Mouse (Mus musculus): Measurements from ENCODE around the gene Foxp1. TPM values are rescaled to one million over a fixed set of nuclear protein-coding genes. Genes with fewer than 3 reads are reported as not detected.
A peak's percentile ranks its signal among the peaks of the same experiment; 100 is the strongest.

The Foxp1 gene
- total RNA-seq, 2 experiments from 2014 or later: 29.4 to 32.8 TPM

- peak; percentile 44 to 62 for DNase-seq
These were observed 83.2 kb downstream of the Foxp1 start for GRCm38 (mm10) chr6:99439214-99439877.

DNA sequence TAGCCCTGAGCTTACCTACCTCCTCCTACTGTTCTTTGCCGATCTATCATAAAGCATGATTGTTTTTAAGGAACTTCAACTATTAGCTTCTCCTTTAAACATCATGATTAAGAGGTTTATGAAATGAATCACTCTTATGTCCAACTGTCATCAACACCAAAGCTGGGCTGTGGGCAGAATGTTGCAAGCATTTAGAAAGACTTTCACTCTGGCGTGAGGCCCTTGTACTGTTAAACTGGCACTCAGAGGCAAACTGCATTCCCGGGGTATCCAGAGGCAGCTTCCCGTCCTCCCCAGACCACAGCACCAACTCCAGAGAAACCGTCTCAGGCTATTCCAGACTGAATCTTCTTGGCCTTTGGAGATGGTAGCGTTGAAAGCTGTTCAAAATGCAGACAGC lies 86.2 kb downstream of the Foxp1 start:
- peak in 1 of 2 experiments; percentile 47 for DNase-seq

GRCm38 (mm10) chr6:99435140-99435539 lies 87.4 kb downstream of the Foxp1 start:
- DNase-seq: peak in 1 of 2 experiments; percentile 68

- DNase-seq: no peak
These were observed 89.5 kb downstream of the Foxp1 start for GRCm38 (mm10) chr6:99433006-99433405.

DNA sequence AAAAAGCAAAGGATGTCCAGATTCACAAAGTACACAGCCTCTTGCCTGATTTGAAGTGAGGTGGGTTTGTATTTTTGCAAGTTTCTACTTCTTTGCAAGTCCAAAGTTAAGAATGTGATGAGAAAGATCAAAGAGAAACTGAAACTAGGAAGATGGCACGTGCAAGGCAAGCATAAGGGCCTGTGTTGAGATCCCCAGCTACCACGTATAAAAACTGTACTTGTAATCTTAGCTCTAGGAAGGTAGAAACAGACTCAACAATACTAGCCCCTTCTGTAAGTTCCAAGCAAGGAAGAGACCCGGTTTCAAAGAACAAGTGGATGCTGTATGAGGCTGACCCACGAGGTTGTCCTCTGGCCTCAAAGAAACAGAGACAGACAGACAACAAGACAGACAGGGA lies 90.6 kb downstream of the Foxp1 start:
- no peak for DNase-seq

DNA sequence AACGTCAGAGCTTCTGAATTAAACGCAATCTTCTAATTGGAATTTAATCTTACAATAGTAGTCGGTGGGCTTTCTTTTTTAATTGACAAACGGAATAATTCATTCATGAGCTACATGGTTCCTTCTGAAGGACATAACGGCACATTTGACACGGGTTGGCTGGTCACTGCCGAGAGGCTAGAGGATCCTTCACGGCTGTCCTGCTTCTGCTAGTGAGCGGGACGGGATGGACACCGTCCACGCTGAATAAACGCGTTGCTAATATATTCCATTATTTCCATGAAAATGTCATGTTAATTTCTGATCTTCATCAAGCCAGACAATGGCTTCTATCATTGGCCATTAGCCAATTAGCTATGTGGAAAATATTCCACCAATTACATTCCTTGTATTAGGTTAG lies 92.0 kb downstream of the Foxp1 start:
- no peak for DNase-seq

DNA sequence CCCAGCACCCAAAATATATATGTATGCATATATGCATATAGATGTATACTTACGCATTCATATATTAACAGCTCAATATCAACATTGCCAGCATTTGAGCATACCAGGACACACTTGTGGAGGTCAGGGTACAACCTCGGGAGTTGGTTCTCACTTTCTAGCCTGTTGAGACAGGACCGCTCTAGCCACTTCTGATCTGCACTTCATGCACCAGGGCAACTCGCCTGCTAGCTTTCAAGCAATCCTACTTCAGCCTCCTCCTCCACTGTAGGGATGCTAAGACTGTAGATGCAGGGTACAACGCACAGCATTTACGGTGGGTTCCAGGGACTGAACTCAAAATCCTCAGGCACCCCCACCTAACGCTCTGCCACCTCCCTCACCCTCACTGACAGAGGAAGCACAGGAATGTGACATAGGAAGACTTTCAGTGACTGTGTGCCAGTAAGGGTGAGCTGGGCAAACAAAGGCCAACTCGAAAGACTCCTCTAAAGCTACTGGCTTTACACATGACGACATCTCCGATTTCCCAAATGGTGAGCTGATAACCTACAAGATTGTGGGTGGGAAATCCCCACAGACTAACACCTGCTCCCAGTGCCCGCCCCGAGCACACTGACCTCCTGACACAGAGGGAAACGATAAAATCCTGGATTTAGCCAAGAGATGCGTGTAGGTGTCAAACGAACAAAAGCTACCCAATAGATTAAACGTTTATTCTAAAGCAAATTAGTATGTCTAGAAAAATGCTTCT lies 93.0 kb downstream of the Foxp1 start:
- DNase-seq: no peak

DNA sequence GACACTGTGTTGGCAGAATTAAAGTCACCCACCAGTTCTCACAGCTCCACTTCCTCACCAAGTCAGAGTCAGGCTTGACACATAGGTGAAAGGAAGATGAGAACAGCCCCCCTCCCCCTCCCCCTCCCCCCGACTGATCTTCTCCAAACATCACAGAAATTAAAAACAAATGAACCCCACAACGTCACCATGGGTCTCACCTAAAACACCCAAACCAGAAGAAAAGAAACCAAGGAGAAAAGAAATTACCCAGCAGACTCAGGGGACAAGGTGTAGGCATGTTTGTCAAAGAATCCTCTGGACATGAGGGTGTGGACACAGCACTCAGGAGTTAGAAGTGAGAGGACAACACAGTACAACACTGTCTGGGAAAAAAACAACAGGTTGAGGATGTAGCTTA lies 93.6 kb downstream of the Foxp1 start:
- DNase-seq: no peak

DNA sequence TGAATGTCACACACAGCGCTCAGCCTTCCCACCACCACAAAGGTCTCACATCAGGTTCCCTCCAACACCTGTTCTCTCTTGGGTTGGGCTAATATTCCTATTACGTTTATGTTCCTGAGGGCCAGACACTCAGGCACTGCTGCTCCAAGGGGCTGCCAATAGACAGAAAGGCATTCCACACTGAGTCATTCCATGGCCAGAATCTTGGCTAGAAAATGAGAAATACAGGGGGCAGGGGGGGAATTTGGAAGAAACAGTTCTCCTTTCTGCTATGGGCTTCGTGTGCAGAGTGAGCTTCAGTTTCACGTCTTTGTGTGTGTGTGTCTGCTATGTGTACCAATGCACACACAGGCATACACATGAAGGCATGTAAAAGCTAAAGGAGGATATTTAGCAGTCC lies 95.2 kb downstream of the Foxp1 start:
- no peak for DNase-seq

- DNase-seq: no peak
These were observed 97.5 kb downstream of the Foxp1 start for GRCm38 (mm10) chr6:99425044-99425443.

GRCm38 (mm10) chr6:99420666-99421065 lies 101.9 kb downstream of the Foxp1 start:
- no peak for DNase-seq

DNA sequence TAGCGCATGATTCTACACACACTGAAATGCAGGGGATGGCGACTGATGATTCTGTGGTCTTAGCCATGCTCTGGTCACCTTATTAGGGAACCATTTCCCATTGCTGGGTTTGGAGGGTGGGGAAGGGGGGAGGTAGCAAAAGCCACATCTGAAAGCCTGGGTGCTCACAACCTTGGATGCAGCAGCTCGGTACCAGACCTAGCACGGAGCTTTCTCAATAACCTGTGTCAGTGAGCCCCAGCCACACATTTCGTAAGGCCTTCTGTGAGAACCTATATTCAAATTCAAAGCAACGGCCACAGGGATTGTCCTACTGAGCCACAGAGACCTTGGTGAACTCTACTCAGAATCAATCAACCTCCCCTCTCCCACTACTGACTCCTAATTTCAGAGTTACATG lies 109.9 kb downstream of the Foxp1 start:
- DNase-seq: no peak

GRCm38 (mm10) chr6:99409602-99410001 lies 112.9 kb downstream of the Foxp1 start:
- DNase-seq: no peak

DNA sequence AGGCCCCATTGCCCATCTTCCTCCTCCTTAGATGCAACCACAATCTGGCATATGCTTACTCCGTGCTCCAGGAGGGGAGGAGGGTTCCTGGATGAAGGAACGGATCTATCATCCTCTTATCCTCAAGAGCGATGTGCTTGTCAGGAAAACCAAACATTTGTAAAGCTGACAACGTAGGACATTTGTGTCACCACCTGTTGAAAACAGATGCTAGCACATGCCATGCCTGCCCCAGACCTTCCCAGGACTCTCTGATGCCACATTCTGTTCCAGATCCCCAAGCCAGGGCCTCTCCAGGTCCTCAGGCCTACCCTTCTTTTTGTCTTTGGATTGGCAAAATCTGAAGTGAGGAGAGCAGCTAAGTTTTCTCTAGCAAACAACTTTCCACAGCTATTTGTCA lies 113.6 kb downstream of the Foxp1 start:
- no peak for DNase-seq

GRCm38 (mm10) chr6:99403755-99404390 lies 118.6 kb downstream of the Foxp1 start:
- no peak for DNase-seq

DNA sequence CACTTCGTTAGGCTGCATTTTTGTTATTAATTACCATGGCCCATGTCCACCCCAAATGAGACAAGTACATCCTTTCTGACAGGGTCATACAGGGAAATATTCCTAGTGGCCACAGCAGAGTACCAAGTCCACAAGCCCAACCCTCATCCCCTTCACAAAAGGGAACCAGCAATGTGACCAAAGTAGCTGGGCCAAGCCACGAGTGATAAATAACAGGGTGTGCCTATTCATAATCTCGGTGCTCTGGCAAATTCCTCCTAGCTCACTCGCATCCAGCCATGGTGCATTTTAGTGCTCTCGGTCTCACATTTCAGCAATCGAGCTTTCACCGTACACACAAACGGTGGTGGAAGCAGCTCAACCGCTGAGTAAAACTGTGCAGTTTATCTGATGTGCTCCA lies 119.6 kb downstream of the Foxp1 start:
- DNase-seq: no peak

DNA sequence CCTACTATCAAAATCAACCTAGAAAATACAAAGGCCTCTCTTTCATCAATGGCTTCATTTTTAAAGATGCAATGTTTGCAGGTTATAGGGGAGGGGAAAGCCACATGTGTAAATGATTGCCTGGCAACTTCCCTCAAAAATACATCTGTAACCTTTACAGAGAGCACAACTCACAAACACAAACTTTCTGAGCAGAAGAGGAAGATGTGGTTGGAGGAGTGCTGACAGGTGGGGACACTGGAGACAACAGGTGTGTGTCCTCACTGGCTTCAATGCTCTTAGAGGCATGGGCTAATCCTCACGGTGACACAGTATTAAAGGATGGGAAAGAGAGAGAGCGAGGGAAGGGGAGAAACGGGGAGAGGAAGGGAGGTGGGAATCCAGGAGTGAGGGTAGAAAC lies 120.2 kb downstream of the Foxp1 start:
- no peak for DNase-seq

DNA sequence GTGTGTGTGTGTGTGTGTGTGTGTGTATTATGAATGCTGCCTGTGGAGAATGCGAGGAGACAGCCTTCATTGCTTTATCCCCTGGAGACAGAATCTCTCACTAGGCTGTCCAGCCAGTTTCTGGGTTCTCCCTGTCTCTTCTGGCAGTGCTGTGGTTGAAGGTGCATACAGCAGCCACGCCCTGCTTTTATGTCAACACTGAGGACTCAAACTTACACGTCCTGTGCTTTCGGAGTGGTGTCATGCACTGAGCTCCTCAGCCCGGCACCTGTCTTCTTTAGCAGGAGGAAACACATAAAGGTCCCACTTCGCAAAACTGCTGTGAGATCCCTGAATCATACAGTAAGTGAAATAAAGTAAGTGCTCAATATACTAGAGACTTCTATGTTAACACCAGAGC lies 120.7 kb downstream of the Foxp1 start:
- DNase-seq: no peak

DNA sequence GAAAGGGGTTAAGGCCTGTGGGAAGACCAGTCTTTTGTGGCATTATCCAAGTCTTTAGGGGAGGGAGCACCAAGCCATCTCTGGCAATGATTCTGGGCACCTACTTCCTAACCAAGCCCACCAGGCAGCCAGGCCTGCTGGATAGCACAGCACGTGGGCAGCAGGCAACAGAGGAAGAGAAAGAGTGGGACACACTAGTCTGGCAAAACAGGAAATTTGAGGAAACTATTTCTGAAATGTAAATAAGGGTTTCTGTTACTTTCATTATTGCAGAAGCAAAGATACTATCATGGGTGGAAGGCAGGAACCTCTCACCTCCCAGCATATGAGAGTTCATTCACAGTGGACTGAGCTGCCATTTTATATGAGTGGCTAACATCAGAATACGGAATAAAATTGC lies 121.3 kb downstream of the Foxp1 start:
- no peak for DNase-seq

- DNase-seq: no peak
These were observed 126.8 kb downstream of the Foxp1 start for GRCm38 (mm10) chr6:99395745-99396144.

DNA sequence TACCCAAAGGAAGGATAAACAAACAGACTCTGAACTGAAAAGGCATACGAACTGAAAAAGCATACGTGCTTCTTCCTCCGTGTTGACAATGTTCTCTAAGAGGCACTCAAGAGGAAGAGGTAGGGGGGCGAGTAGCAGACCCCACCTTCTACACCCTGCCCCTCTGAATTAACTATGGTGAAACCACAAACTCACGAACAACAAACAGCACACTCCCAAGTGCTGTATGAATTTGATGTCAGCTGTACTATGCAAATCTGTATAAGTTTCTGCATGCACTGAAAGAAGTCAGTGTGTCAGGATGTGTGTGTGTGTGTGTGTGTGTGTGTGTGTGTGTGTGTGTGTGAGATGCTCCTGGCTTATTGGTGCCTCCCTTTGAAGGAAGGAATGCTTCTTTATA lies 127.7 kb downstream of the Foxp1 start:
- DNase-seq: no peak

DNA sequence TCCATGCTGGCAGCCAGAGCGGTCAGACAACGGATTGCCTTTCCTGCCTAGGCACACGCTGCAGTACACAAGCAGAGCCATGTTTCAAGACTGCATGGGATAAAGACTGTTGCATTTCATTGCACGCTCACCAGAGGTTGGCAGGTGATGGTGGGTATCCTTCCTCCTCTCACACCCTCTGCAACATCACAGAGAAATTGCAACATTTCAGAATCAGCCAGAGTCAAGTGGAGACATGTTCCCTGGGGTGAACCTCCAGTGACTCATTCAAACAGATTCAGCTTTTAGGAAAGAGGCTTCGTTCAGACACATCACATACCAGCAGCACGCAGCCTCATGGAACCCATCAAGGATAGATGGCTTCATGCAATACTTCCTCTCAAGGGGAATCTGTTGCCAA lies 130.0 kb downstream of the Foxp1 start:
- no peak for DNase-seq
